Mouse (Mus musculus): ENCODE results near the gene Gm20696. TPM values are rescaled to one million over a fixed set of nuclear protein-coding genes. Genes with fewer than 3 reads are reported as not detected.

Gm20696 gene
- polyA plus RNA-seq, 1 experiment from 2014 or later: 3.0 TPM

DNA sequence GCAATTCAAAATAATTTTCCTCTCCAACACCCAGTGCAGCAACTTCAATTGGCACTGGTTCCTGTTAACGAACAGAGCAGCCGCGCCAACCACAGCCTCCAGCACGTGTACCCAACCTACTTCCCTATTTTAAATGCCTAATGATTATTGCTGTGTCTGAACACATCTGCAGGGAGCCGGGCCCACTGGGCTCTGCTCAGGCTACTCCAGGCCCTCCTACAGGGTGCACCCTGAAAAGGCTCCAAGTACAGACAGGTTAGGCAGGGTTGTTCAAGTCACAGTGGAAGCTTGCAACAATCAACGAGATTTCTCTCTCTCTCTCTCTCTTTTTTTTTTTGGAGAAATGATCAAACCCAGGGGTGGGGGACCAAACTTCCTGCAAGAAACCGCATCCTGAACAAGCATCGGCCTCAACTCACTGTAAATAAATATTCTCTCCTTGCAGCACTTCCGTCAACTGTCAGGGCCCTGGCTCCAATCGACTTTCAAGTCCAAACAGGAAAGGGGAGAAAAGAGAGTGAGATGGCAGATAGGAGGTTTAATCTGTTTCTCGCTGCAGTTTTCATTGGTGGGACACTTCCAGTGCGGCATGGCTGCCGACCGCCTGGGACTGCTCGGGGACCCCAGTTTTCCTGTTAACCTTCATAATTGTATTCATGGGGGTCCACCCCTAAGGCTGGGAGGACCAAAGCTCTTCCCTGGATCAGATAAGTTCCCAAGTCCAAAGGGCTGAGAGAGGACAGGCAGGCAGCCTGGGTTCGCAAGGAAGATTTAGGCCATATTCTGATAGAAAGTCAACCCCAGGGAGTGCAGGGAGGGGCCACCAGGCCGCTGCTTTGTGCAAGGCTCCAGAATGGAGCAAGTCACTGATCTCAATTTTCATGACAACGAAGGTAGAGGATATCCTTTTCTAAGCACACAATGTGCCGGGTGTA, 277.6 kb downstream of the Gm20696 start:
- H3K27me3 ChIP-seq (ENCODE audit: control insufficient read depth, insufficient read depth, low read length): no peaks in the 10 kb centered on the region
- H3K36me3 ChIP-seq (ENCODE audit: control insufficient read depth, insufficient read depth, low read length): no peaks in the 10 kb centered on the region
- 73% methylated on average over 19 of the region's 19 CpGs for WGBS
- no peak overlapping the region for H3K4me3 ChIP-seq (ENCODE audit: low read depth, low read length)
- no peak overlapping the region for H3K9ac ChIP-seq (replicated peaks; ENCODE audit: low read depth, low read length)
- H3K9me3 ChIP-seq (ENCODE audit: control insufficient read depth, low read length): no peaks in the 10 kb centered on the region
- no peak overlapping the region; the same call in 1 of the 2 replicates for H3K27ac ChIP-seq (ENCODE audit: low read depth, low read length)
- ATAC-seq (ENCODE audit: low read depth): no peak
- H3K4me1 ChIP-seq (ENCODE audit: control insufficient read depth, insufficient read depth, low read length): no peaks in the 10 kb centered on the region
- H3K4me2 ChIP-seq (ENCODE audit: low read depth, low read length): no peak overlapping the region

DNA sequence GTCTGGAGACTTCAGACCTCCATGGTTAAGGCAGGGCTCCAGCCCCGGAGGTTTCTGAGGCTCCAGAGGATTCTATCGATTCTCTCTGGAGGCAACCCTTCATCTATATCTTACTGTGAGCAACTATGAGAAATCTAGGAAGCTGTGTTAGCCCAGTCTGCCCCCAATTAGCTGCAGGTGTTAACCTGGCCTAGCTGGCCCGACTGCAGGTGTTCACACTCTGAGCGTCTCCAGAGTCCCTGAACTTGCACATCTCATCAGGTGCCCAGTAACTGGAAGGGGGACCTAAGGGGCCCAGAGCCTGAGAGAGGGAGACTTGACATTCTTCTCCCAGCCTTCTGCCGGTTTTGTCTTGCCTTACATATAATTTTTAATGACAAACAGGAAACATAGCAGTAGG, 278.6 kb downstream of the Gm20696 start:
- WGBS: 90% methylated on average over 5 of the region's 5 CpGs

DNA sequence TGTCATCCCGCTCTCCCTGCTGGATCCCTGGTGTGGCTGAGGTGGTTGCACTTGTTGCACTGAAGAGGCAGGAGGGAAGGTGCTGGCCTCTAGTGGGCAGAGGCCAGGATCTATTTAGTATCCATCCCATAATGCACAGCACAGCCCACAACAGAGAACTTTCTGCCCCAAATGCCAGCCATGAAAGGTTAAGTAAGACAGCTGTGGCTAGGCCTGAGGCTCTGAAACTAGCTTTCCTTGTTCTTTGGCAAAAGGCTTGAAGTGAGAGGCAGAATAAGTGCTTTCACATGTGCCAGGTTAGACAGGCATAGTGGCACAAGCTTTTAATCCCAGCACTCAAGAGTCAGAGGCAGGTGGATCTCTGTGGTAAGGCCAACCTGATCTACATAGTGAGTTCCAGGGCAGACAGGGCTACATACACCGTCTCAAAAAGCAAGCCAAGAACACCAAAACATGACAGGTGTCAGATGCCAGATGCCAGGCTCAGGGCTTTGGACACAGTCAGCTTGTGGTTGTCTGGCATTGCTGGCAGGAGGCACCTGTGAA, 281.5 kb downstream of the Gm20696 start:
- Histone ChIP-seq H3K9me3 (ENCODE audit: control insufficient read depth, low read length) (no peaks in the 10 kb centered on the region), H3K27ac (ENCODE audit: low read depth, low read length) (no peak overlapping the region), H3K4me3 (ENCODE audit: low read depth, low read length) (no peak overlapping the region), H3K4me1 (ENCODE audit: control insufficient read depth, insufficient read depth, low read length) (no peaks in the 10 kb centered on the region), H3K9ac (replicated peaks; ENCODE audit: low read depth, low read length) (no peak overlapping the region), H3K36me3 (ENCODE audit: control insufficient read depth, insufficient read depth, low read length) (no peaks in the 10 kb centered on the region), H3K27me3 (ENCODE audit: control insufficient read depth, insufficient read depth, low read length) (no peaks in the 10 kb centered on the region), H3K4me2 (ENCODE audit: low read depth, low read length) (no peak overlapping the region)
- ATAC-seq (ENCODE audit: low read depth): no peak
- 81% methylated on average over 2 of the region's 2 CpGs for WGBS

More for the DNA sequence above, 278.6 kb downstream of the Gm20696 start:
- ATAC-seq (ENCODE audit: low read depth): no peak
- Histone ChIP-seq H3K27ac (ENCODE audit: low read depth, low read length) (no peak overlapping the region), H3K4me1 (ENCODE audit: control insufficient read depth, insufficient read depth, low read length) (no peaks in the 10 kb centered on the region), H3K36me3 (ENCODE audit: control insufficient read depth, insufficient read depth, low read length) (no peaks in the 10 kb centered on the region), H3K9me3 (ENCODE audit: control insufficient read depth, low read length) (no peaks in the 10 kb centered on the region), H3K4me3 (ENCODE audit: low read depth, low read length) (no peak overlapping the region), H3K4me2 (ENCODE audit: low read depth, low read length) (no peak overlapping the region), H3K27me3 (ENCODE audit: control insufficient read depth, insufficient read depth, low read length) (no peaks in the 10 kb centered on the region), H3K9ac (replicated peaks; ENCODE audit: low read depth, low read length) (no peak overlapping the region)

DNA sequence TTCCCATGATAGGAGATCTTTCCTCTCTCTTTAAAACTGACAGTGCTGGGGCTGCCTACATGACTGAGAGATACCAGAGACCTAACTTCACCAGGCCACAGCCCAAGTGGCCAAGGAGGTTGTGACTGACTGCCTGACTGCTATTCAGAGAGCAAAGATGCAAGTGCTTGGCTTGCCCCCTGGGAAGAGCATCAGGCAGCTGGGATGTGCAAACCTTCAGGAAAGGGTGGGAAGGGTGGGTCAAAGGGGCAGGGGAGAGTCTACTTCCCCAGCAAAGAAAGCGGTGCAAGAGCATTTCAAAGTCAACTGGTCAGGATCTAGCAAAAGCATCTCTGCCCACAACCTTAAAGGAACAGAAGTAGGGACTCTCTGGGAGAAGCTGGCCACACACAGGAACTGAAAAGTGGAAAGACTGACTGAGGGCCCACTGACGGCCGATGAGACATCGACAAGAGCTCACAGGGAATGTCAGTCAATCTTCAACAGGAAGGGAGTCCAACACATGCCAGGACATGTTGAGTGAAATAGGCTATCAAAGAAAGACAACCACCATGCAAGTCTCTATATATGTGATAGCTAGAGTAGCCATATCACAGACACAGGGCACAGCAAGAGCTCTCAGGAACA, 282.6 kb downstream of the Gm20696 start:
- H3K36me3 ChIP-seq (ENCODE audit: control insufficient read depth, insufficient read depth, low read length): no peaks in the 10 kb centered on the region
- H3K9me3 ChIP-seq (ENCODE audit: control insufficient read depth, low read length): no peaks in the 10 kb centered on the region
- 76% methylated on average over 4 of the region's 4 CpGs for WGBS
- no peak for ATAC-seq (ENCODE audit: low read depth)
- no peak overlapping the region for H3K27ac ChIP-seq (ENCODE audit: low read depth, low read length)
- no peak overlapping the region for H3K4me3 ChIP-seq (ENCODE audit: low read depth, low read length)
- H3K4me1 ChIP-seq (ENCODE audit: control insufficient read depth, insufficient read depth, low read length): no peaks in the 10 kb centered on the region
- no peak overlapping the region for H3K9ac ChIP-seq (replicated peaks; ENCODE audit: low read depth, low read length)
- H3K27me3 ChIP-seq (ENCODE audit: control insufficient read depth, insufficient read depth, low read length): no peaks in the 10 kb centered on the region
- no peak overlapping the region for H3K4me2 ChIP-seq (ENCODE audit: low read depth, low read length)

DNA sequence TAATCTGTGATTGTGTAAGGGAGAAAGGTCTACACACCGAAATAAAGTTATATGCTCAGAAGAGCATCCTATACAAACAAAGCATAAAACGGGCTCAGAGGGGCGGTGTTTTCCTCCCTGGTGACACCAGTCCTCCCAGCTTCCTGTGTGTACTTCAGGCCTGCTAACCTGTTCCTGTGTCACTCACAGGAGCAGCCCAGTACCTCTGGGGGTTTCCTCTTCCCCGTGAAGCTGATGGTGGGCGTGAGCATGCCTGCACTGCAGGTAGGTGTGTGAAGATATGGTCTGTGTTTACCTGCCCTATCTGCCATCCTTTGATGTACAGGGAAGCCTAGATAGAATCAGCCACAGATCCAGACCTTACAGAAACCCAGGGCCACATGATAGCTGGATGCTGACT, 286.5 kb downstream of the Gm20696 start:
- H3K4me2 ChIP-seq (ENCODE audit: low read depth, low read length): no peak overlapping the region
- WGBS: 77% methylated on average over 5 of the region's 5 CpGs
- no peaks in the 10 kb centered on the region for H3K9me3 ChIP-seq (ENCODE audit: control insufficient read depth, low read length)
- no peaks in the 10 kb centered on the region for H3K36me3 ChIP-seq (ENCODE audit: control insufficient read depth, insufficient read depth, low read length)
- H3K4me3 ChIP-seq (ENCODE audit: low read depth, low read length): no peak overlapping the region
- H3K27ac ChIP-seq (ENCODE audit: low read depth, low read length): no peak overlapping the region
- H3K4me1 ChIP-seq (ENCODE audit: control insufficient read depth, insufficient read depth, low read length): peaks cover 5% of the 10 kb centered on the region; the same call in 1 of the 2 replicates
- H3K27me3 ChIP-seq (ENCODE audit: control insufficient read depth, insufficient read depth, low read length): no peaks in the 10 kb centered on the region
- ATAC-seq (ENCODE audit: low read depth): no peak
- H3K9ac ChIP-seq (replicated peaks; ENCODE audit: low read depth, low read length): no peak overlapping the region

DNA sequence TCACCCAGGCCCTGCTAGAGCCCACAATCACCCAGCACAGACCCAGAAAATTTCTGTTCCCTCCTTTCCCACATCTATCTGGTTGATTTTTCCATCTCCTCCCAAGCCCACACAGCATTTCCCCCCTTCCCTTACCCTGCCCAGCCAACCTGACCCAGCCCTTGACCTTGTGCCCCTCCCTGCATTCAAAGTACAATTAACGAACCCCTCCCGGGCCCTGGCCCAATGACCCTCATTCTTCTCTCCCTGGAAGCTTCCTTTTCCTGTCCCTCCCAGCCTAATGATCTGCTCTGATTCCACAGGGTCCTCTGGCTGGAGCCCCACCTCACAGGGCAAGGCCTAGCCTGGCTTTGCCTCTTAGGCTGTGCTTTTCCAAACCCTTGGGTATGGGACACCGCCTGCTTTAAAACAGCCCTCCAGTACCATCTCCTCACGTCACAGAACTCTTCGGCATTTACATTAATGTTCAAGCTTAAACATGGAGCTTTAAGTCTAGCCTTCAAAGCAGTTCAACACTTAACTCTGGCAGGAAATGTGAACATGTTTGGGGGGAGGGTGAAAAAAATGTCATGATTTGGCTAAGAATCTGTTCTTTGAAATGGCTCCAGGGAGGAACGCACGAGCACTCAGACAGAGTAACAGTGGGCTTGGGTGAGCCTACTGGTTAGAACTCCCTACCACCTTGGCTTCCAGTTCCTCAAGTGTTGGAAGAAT, 287.4 kb downstream of the Gm20696 start:
- ATAC-seq (ENCODE audit: low read depth): no peak
- no peaks in the 10 kb centered on the region for H3K9me3 ChIP-seq (ENCODE audit: control insufficient read depth, low read length)
- H3K27ac ChIP-seq (ENCODE audit: low read depth, low read length): no peak overlapping the region

DNA sequence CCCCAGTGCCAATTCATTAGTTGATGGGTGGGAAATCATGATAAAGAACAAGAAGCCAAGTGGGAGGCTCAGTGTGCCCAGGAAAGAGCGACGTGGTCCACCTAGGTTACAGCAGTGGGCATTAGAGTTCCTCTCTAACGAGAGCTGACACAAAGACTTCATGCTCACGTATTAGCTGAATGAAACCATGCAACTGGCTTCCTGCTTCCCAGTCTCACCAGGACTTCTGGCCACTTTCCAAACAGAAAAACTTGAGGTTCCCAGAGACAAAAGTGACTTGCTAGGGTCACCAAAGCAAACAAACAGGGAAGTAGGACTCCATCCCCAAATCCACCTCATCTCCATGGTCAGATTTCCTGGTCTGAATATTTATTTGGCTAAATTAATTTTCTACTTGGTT, 288.9 kb downstream of the Gm20696 start:
- WGBS: 52% methylated on average over 4 of the region's 4 CpGs
- no peak overlapping the region for H3K9ac ChIP-seq (replicated peaks; ENCODE audit: low read depth, low read length)
- H3K27ac ChIP-seq (ENCODE audit: low read depth, low read length): no peak overlapping the region

More for the DNA sequence above, 287.4 kb downstream of the Gm20696 start:
- H3K4me1 ChIP-seq (ENCODE audit: control insufficient read depth, insufficient read depth, low read length): peaks cover 5% of the 10 kb centered on the region; the same call in 1 of the 2 replicates
- H3K27me3 ChIP-seq (ENCODE audit: control insufficient read depth, insufficient read depth, low read length): no peaks in the 10 kb centered on the region
- no peaks in the 10 kb centered on the region for H3K36me3 ChIP-seq (ENCODE audit: control insufficient read depth, insufficient read depth, low read length)
- WGBS: 79% methylated on average over 7 of the region's 7 CpGs
- H3K9ac ChIP-seq (replicated peaks; ENCODE audit: low read depth, low read length): no peak overlapping the region
- no peak overlapping the region for H3K4me3 ChIP-seq (ENCODE audit: low read depth, low read length)
- H3K4me2 ChIP-seq (ENCODE audit: low read depth, low read length): no peak overlapping the region

DNA sequence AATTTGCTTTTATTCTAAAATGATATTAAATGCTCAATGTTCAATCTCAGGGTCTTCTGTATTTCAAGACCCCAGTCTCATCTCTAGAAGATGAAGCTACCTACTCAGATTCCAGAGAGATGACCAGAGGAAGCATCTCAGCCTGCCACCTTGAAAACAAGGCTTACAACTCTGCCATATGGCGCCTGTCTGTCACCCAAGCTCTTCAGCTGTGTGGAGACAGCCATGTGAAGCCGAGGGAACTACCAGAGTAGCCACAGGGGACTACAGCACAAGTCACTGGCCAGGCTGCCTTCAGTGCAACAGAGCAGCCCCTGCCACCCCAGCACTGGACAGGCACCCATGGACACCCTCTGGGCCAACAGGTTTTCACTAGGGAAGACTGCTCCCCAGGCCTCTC, 289.5 kb downstream of the Gm20696 start:
- Histone ChIP-seq H3K27ac (ENCODE audit: low read depth, low read length) (no peak overlapping the region), H3K4me2 (ENCODE audit: low read depth, low read length) (no peak overlapping the region), H3K4me3 (ENCODE audit: low read depth, low read length) (no peak overlapping the region), H3K9me3 (ENCODE audit: control insufficient read depth, low read length) (no peaks in the 10 kb centered on the region), H3K9ac (replicated peaks; ENCODE audit: low read depth, low read length) (no peak overlapping the region), H3K4me1 (ENCODE audit: control insufficient read depth, insufficient read depth, low read length) (peaks cover 5% of the 10 kb centered on the region; the same call in 1 of the 2 replicates), H3K27me3 (ENCODE audit: control insufficient read depth, insufficient read depth, low read length) (no peaks in the 10 kb centered on the region), H3K36me3 (ENCODE audit: control insufficient read depth, insufficient read depth, low read length) (no peaks in the 10 kb centered on the region)
- WGBS: 76% methylated on average over 2 of the region's 2 CpGs
- ATAC-seq (ENCODE audit: low read depth): no peak

More for the DNA sequence above, 288.9 kb downstream of the Gm20696 start:
- no peak for ATAC-seq (ENCODE audit: low read depth)
- H3K27me3 ChIP-seq (ENCODE audit: control insufficient read depth, insufficient read depth, low read length): no peaks in the 10 kb centered on the region
- no peaks in the 10 kb centered on the region for H3K9me3 ChIP-seq (ENCODE audit: control insufficient read depth, low read length)
- no peak overlapping the region for H3K4me2 ChIP-seq (ENCODE audit: low read depth, low read length)
- no peak overlapping the region for H3K4me3 ChIP-seq (ENCODE audit: low read depth, low read length)
- no peaks in the 10 kb centered on the region for H3K36me3 ChIP-seq (ENCODE audit: control insufficient read depth, insufficient read depth, low read length)
- peaks cover 5% of the 10 kb centered on the region; the same call in 1 of the 2 replicates for H3K4me1 ChIP-seq (ENCODE audit: control insufficient read depth, insufficient read depth, low read length)
